Mouse (Mus musculus): ENCODE measurements around the gene Hist1h2bb. TPM values are rescaled to one million over a fixed set of nuclear protein-coding genes. Genes with fewer than 3 reads are reported as not detected.

The Hist1h2bb gene
- polyA plus RNA-seq, 1 experiment from 2014 or later: 2.1 TPM

GRCm38 (mm10) chr13:23779025-23779424, 32.5 kb downstream of the Hist1h2bb start:
- WGBS: 90% methylated on average over 4 of the region's 4 CpGs
- ATAC-seq (ENCODE audit: low FRiP score, low TSS enrichment): no peak
- no peak overlapping the region for H3K4me2 ChIP-seq (replicated peaks; ENCODE audit: low read depth, low read length)
- H3K4me1 ChIP-seq (ENCODE audit: insufficient read depth, low read length): no peaks in the 10 kb centered on the region
- no peak overlapping the region for H3K27ac ChIP-seq (ENCODE audit: low read length)
- no peaks in the 10 kb centered on the region for H3K36me3 ChIP-seq (ENCODE audit: insufficient read depth, low read length)
- no peak overlapping the region for H3K9ac ChIP-seq (replicated peaks; ENCODE audit: low read length)
- H3K4me3 ChIP-seq (ENCODE audit: low read length): no peak overlapping the region
- no peaks in the 10 kb centered on the region for H3K27me3 ChIP-seq (ENCODE audit: insufficient read depth, low read length)
- H3K9me3 ChIP-seq (ENCODE audit: low read length): no peaks in the 10 kb centered on the region

DNA sequence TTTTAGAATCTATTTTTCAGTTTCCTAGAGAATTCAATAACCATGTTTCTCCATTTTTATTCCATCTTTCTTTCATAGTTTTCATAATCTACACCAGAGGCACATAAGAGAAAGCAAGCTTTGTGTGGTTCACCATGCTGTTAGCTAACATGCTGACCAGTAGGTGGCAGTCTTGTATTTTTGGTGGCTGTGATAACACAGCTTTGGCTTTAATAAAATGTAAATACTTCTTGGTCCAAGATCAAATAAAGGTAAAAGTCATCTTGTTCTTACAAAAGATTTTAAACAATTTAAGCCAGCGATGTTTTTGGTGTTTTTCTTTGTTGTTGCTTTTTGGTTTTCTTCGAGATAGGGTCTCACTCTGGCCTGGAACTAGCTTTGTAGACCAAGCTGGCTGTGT, 46.0 kb downstream of the Hist1h2bb start:
- no peak for ATAC-seq (ENCODE audit: low FRiP score, low TSS enrichment)
- no peaks in the 10 kb centered on the region for H3K4me1 ChIP-seq (ENCODE audit: insufficient read depth, low read length)
- 52% methylated on average over 2 of the region's 2 CpGs for WGBS
- no peak overlapping the region for H3K27ac ChIP-seq (ENCODE audit: low read length)
- no peaks in the 10 kb centered on the region for H3K36me3 ChIP-seq (ENCODE audit: insufficient read depth, low read length)
- no peak overlapping the region for H3K4me3 ChIP-seq (ENCODE audit: low read length)
- H3K9me3 ChIP-seq (ENCODE audit: low read length): no peaks in the 10 kb centered on the region
- H3K27me3 ChIP-seq (ENCODE audit: insufficient read depth, low read length): no peaks in the 10 kb centered on the region
- H3K4me2 ChIP-seq (replicated peaks; ENCODE audit: low read depth, low read length): no peak overlapping the region
- H3K9ac ChIP-seq (replicated peaks; ENCODE audit: low read length): no peak overlapping the region

Small RNAs within 50 kb of the gene (microRNA-seq; reads per million reads assigned to microRNA genes)
- gene Gm44314 (not detected), gene Gm44484 (not detected)

Other genes with a start within 250 kb of the Hist1h2bb start
- 4.5 and 5.6 TPM in 2 replicates for gene Hist1h4h, start 215.7 kb upstream of the Hist1h2bb start, polyA plus RNA-seq (2015; fragmentation: Nextera tagmentation; extraction: Ambion mirVana)
- 4.3 TPM in 2 replicates for gene Hist1h2af, start 212.8 kb upstream of the Hist1h2bb start, polyA plus RNA-seq (2015; fragmentation: Nextera tagmentation; extraction: Ambion mirVana)
- 4.6 and 6.0 TPM in 2 replicates for gene Hist1h3g, start 211.3 kb upstream of the Hist1h2bb start, polyA plus RNA-seq (2015; fragmentation: Nextera tagmentation; extraction: Ambion mirVana)
- gene Hist1h2bh, start 203.3 kb upstream of the Hist1h2bb start, polyA plus RNA-seq (2015; fragmentation: Nextera tagmentation; extraction: Ambion mirVana): 0.64 and 0.92 TPM in 2 replicates
- 0.54 and 0.82 TPM in 2 replicates for gene Hist1h3f, start 202.7 kb upstream of the Hist1h2bb start, polyA plus RNA-seq (2015; fragmentation: Nextera tagmentation; extraction: Ambion mirVana)
- 1.5 and 2.0 TPM in 2 replicates for gene Hist1h4f, start 195.1 kb upstream of the Hist1h2bb start, polyA plus RNA-seq (2015; fragmentation: Nextera tagmentation; extraction: Ambion mirVana)
- gene Hist1h1d, start 193.5 kb upstream of the Hist1h2bb start, polyA plus RNA-seq (2015; fragmentation: Nextera tagmentation; extraction: Ambion mirVana): 0.37 and 0.55 TPM in 2 replicates
- 4.7 TPM in 2 replicates for gene Hist1h3e, start 184.4 kb upstream of the Hist1h2bb start, polyA plus RNA-seq (2015; fragmentation: Nextera tagmentation; extraction: Ambion mirVana)
- gene Hist1h2ae, start 175.5 kb upstream of the Hist1h2bb start, polyA plus RNA-seq (2015; fragmentation: Nextera tagmentation; extraction: Ambion mirVana): 57.3 and 57.7 TPM in 2 replicates
- gene Hist1h2bg, start 175.3 kb upstream of the Hist1h2bb start, polyA plus RNA-seq (2015; fragmentation: Nextera tagmentation; extraction: Ambion mirVana): 8.5 and 9.1 TPM in 2 replicates
- gene Hist1h2bf, start 172.5 kb upstream of the Hist1h2bb start, polyA plus RNA-seq (2015; fragmentation: Nextera tagmentation; extraction: Ambion mirVana): 4.3 and 4.4 TPM in 2 replicates
- gene Hist1h2ad, start 172.4 kb upstream of the Hist1h2bb start, polyA plus RNA-seq (2015; fragmentation: Nextera tagmentation; extraction: Ambion mirVana): 2.5 and 3.0 TPM in 2 replicates
- 6.1 and 6.6 TPM in 2 replicates for gene Hist1h3d, start 171.0 kb upstream of the Hist1h2bb start, polyA plus RNA-seq (2015; fragmentation: Nextera tagmentation; extraction: Ambion mirVana)
- gene Hist1h4d, start 165.1 kb upstream of the Hist1h2bb start, polyA plus RNA-seq (2015; fragmentation: Nextera tagmentation; extraction: Ambion mirVana): 102 TPM in 2 replicates
- gene Hist1h2be, start 125.6 kb upstream of the Hist1h2bb start, polyA plus RNA-seq (2015; fragmentation: Nextera tagmentation; extraction: Ambion mirVana): 3.2 and 3.3 TPM in 2 replicates
- gene Hist1h1e, start 124.2 kb upstream of the Hist1h2bb start, polyA plus RNA-seq (2015; fragmentation: Nextera tagmentation; extraction: Ambion mirVana): 14.7 and 15.9 TPM in 2 replicates
- 1.3 and 1.6 TPM in 2 replicates for gene Hist1h2ac, start 62.8 kb upstream of the Hist1h2bb start, polyA plus RNA-seq (2015; fragmentation: Nextera tagmentation; extraction: Ambion mirVana)
- 72.4 and 78.3 TPM in 2 replicates for gene Hist1h2bc, start 62.5 kb upstream of the Hist1h2bb start, polyA plus RNA-seq (2015; fragmentation: Nextera tagmentation; extraction: Ambion mirVana)
- gene Hist1h1t, start 50.9 kb upstream of the Hist1h2bb start, polyA plus RNA-seq (2015; fragmentation: Nextera tagmentation; extraction: Ambion mirVana): 0.26 TPM in 1 of 2 replicates, not detected in the other
- 4.5 and 5.9 TPM in 2 replicates for gene Hist1h4c, start 48.3 kb upstream of the Hist1h2bb start, polyA plus RNA-seq (2015; fragmentation: Nextera tagmentation; extraction: Ambion mirVana)
- gene Hfe, start 35.9 kb upstream of the Hist1h2bb start, polyA plus RNA-seq (2015; fragmentation: Nextera tagmentation; extraction: Ambion mirVana): 9.3 and 9.4 TPM in 2 replicates
- 25.6 and 28.3 TPM in 2 replicates for gene Hist1h1c, start 7.9 kb upstream of the Hist1h2bb start, polyA plus RNA-seq (2015; fragmentation: Nextera tagmentation; extraction: Ambion mirVana)
- 6.8 and 9.7 TPM in 2 replicates for gene Hist1h3c, start 1.1 kb upstream of the Hist1h2bb start, polyA plus RNA-seq (2015; fragmentation: Nextera tagmentation; extraction: Ambion mirVana)
- gene Hist1h2ab, start 4.4 kb downstream of the Hist1h2bb start, polyA plus RNA-seq (2015; fragmentation: Nextera tagmentation; extraction: Ambion mirVana): 33.6 and 37.8 TPM in 2 replicates
- gene Hist1h3b, start 5.5 kb downstream of the Hist1h2bb start, polyA plus RNA-seq (2015; fragmentation: Nextera tagmentation; extraction: Ambion mirVana): 8.8 and 13.2 TPM in 2 replicates
- gene Hist1h4b, start 10.3 kb downstream of the Hist1h2bb start, polyA plus RNA-seq (2015; fragmentation: Nextera tagmentation; extraction: Ambion mirVana): 4.6 and 6.0 TPM in 2 replicates
- 0.90 TPM in 1 of 2 replicates, not detected in the other for gene Hist1h4a, start 14.5 kb downstream of the Hist1h2bb start, polyA plus RNA-seq (2015; fragmentation: Nextera tagmentation; extraction: Ambion mirVana)
- gene Hist1h3a, start 15.7 kb downstream of the Hist1h2bb start, polyA plus RNA-seq (2015; fragmentation: Nextera tagmentation; extraction: Ambion mirVana): 6.1 and 7.8 TPM in 2 replicates
- gene Hist1h1a, start 16.9 kb downstream of the Hist1h2bb start, polyA plus RNA-seq (2015; fragmentation: Nextera tagmentation; extraction: Ambion mirVana): 0.91 and 1.7 TPM in 2 replicates
- gene Trim38, start 23.2 kb downstream of the Hist1h2bb start, polyA plus RNA-seq (2015; fragmentation: Nextera tagmentation; extraction: Ambion mirVana): not detected in 2 replicates
- 0.39 TPM in 1 of 2 replicates, not detected in the other for gene Slc17a2, start 60.3 kb downstream of the Hist1h2bb start, polyA plus RNA-seq (2015; fragmentation: Nextera tagmentation; extraction: Ambion mirVana)
- gene Slc17a3, start 92.7 kb downstream of the Hist1h2bb start, polyA plus RNA-seq (2015; fragmentation: Nextera tagmentation; extraction: Ambion mirVana): 9.1 and 11.0 TPM in 2 replicates
- gene Slc17a1, start 121.0 kb downstream of the Hist1h2bb start, polyA plus RNA-seq (2015; fragmentation: Nextera tagmentation; extraction: Ambion mirVana): 24.2 and 29.8 TPM in 2 replicates
- gene Slc17a4, start 168.3 kb downstream of the Hist1h2bb start, polyA plus RNA-seq (2015; fragmentation: Nextera tagmentation; extraction: Ambion mirVana): 4.4 and 4.9 TPM in 2 replicates
- gene Hist1h2ba, start 187.4 kb downstream of the Hist1h2bb start, polyA plus RNA-seq (2015; fragmentation: Nextera tagmentation; extraction: Ambion mirVana): not detected in 2 replicates
- gene Hist1h2aa, start 187.7 kb downstream of the Hist1h2bb start, polyA plus RNA-seq (2015; fragmentation: Nextera tagmentation; extraction: Ambion mirVana): not detected in 2 replicates
- 0.17 TPM in 1 of 2 replicates, not detected in the other for gene Scgn, start 244.5 kb downstream of the Hist1h2bb start, polyA plus RNA-seq (2015; fragmentation: Nextera tagmentation; extraction: Ambion mirVana)

Measured in kidney, embryonic 16.5 days (tissue).